Mouse (Mus musculus) ES-Bruce4 (cell line): ENCODE measurements around the gene Rhot2. TPM values are rescaled to one million over a fixed set of nuclear protein-coding genes. Genes with fewer than 3 reads are reported as not detected.

Source experiments
- H3K27ac ChIP-seq: 2 replicates; pipeline ENCODE4 v1.5.1; 2012; ENCODE audit warnings: low read length, inconsistent platforms; ENCODE audit not compliant: insufficient read depth
- H3K27me3 ChIP-seq: 2 replicates; pipeline ENCODE4 v1.6.1; 2012; ENCODE audit warnings: mild to moderate bottlenecking, low read length, inconsistent platforms; ENCODE audit not compliant: control insufficient read depth, poor library complexity, insufficient read depth, severe bottlenecking
- H3K36me3 ChIP-seq: 2 replicates; pipeline ENCODE4 v1.6.1; 2012; ENCODE audit warnings: inconsistent platforms, mild to moderate bottlenecking, low read length, moderate library complexity; ENCODE audit not compliant: control insufficient read depth, poor library complexity, insufficient read depth, severe bottlenecking
- H3K4me1 ChIP-seq: one replicate; pipeline ENCODE4 v1.8.1; 2011; ENCODE audit warnings: low read length; ENCODE audit not compliant: control insufficient read depth, insufficient read depth
- H3K4me3 ChIP-seq: 2 replicates; pipeline ENCODE4 v1.5.1; 2011; ENCODE audit warnings: low read depth, mild to moderate bottlenecking, low read length
- H3K9ac ChIP-seq: 2 replicates; pipeline ENCODE4 v1.6.1; 2012; ENCODE audit warnings: low read depth, mild to moderate bottlenecking, inconsistent platforms; ENCODE audit not compliant: poor library complexity, severe bottlenecking
- H3K9me3 ChIP-seq: replicated peaks from 2 replicates; pipeline ENCODE4 v1.6.1; 2012; ENCODE audit warnings: mild to moderate bottlenecking, low read length, inconsistent platforms; ENCODE audit not compliant: control insufficient read depth, poor library complexity, insufficient read depth, severe bottlenecking
- CTCF ChIP-seq: IDR thresholded peaks from one replicate; pipeline ENCODE4 v1.8.1; 2011; ENCODE audit warnings: low read depth, low read length
- EP300 ChIP-seq: IDR thresholded peaks from 2 replicates; pipeline ENCODE4 v1.6.1; 2011; ENCODE audit warnings: low read depth, low read length; ENCODE audit not compliant: insufficient read depth
- POLR2A ChIP-seq: IDR thresholded peaks from one replicate; pipeline ENCODE4 v1.8.1; 2011; ENCODE audit warnings: low read length; ENCODE audit not compliant: insufficient read depth
- polyA plus RNA-seq: library from polyadenylated mRNA; stranded (reverse); fragments of >200 nt; gene quantifications from 2 replicates; pipeline ENCODE4 v1.2.4, GENCODE M21; 2011; ENCODE audit warnings: low read depth; ENCODE audit not compliant: missing spikeins, insufficient read depth, insufficient read length

Gene Rhot2
- polyA plus RNA-seq, 1 experiment = 23.6 TPM

- Histone ChIP-seq H3K9ac (no peak overlapping the region), H3K27ac (no peak overlapping the region), H3K4me3 (0 out of 2 replicates have a peak overlapping the region, but pooled peaks have one; percentile 81), H3K36me3 (peaks cover 16% of the 10 kb centered on the region), H3K4me1 (no peaks in the 10 kb centered on the region), H3K27me3 (no peaks in the 10 kb centered on the region), H3K9me3 (no peaks in the 10 kb centered on the region)
- TF ChIP-seq CTCF (no peak), EP300 (no peak), POLR2A (no peak)
These were observed 16.4 kb downstream of the Rhot2 start for GRCm38 (mm10) chr17:25828223-25828594.

GRCm38 (mm10) chr17:25827546-25828222, 17.0 kb downstream of the Rhot2 start:
- Histone ChIP-seq H3K9ac (no peak overlapping the region), H3K4me3 (no peak overlapping the region), H3K27ac (no peak overlapping the region), H3K36me3 (peaks cover 16% of the 10 kb centered on the region), H3K27me3 (no peaks in the 10 kb centered on the region), H3K4me1 (no peaks in the 10 kb centered on the region), H3K9me3 (no peaks in the 10 kb centered on the region)
- no peak for TF ChIP-seq POLR2A
- no peak for TF ChIP-seq EP300
- no peak for TF ChIP-seq CTCF

GRCm38 (mm10) chr17:25827011-25827410, 17.6 kb downstream of the Rhot2 start:
- Histone ChIP-seq H3K4me1 (no peaks in the 10 kb centered on the region), H3K36me3 (peaks cover 16% of the 10 kb centered on the region), H3K27me3 (no peaks in the 10 kb centered on the region), H3K9ac (no peak overlapping the region), H3K27ac (no peak overlapping the region), H3K9me3 (no peaks in the 10 kb centered on the region), H3K4me3 (no peak overlapping the region)
- no peak for TF ChIP-seq POLR2A
- TF ChIP-seq CTCF = no peak
- TF ChIP-seq EP300 = no peak

GRCm38 (mm10) chr17:25825984-25826570, 18.6 kb downstream of the Rhot2 start:
- H3K9ac ChIP-seq = no peak overlapping the region
- TF ChIP-seq POLR2A (no peak), EP300 (no peak), CTCF (no peak)
- peaks cover 11% of the 10 kb centered on the region for H3K36me3 ChIP-seq
- H3K27me3 ChIP-seq = no peaks in the 10 kb centered on the region
- H3K27ac ChIP-seq = no peak overlapping the region
- no peak overlapping the region for H3K4me3 ChIP-seq
- no peaks in the 10 kb centered on the region for H3K4me1 ChIP-seq
- no peaks in the 10 kb centered on the region for H3K9me3 ChIP-seq

- H3K9me3 ChIP-seq = no peaks in the 10 kb centered on the region
- no peak overlapping the region for H3K27ac ChIP-seq
- H3K4me1 ChIP-seq = no peaks in the 10 kb centered on the region
- H3K36me3 ChIP-seq = peaks cover 4% of the 10 kb centered on the region
- no peak overlapping the region for H3K9ac ChIP-seq
- no peak overlapping the region for H3K4me3 ChIP-seq
- TF ChIP-seq CTCF (no peak), EP300 (no peak), POLR2A (no peak)
- no peaks in the 10 kb centered on the region for H3K27me3 ChIP-seq
These were observed 19.3 kb downstream of the Rhot2 start for GRCm38 (mm10) chr17:25825311-25825710.

GRCm38 (mm10) chr17:25824362-25825142, 20.1 kb downstream of the Rhot2 start:
- H3K27ac ChIP-seq = no peak overlapping the region
- peak overlapping the region; percentile 93 for H3K4me3 ChIP-seq
- H3K4me1 ChIP-seq = no peaks in the 10 kb centered on the region
- no peaks in the 10 kb centered on the region for H3K27me3 ChIP-seq
- H3K9ac ChIP-seq = 0 out of 2 replicates have a peak overlapping the region, but pooled peaks have one; percentile 60
- H3K36me3 ChIP-seq = no peaks in the 10 kb centered on the region; the same call in 1 of the 2 replicates
- no peak for TF ChIP-seq EP300
- TF ChIP-seq POLR2A = no peak
- no peak for TF ChIP-seq CTCF
- H3K9me3 ChIP-seq = no peaks in the 10 kb centered on the region
